Mouse (Mus musculus) adrenal gland (tissue): ENCODE results near the gene Tcaim.
"Not testable (repeated sequence)": the region's sequence is repeated elsewhere in the genome, so short reads cannot be mapped to it uniquely, and the experiment has no call there.

Source experiments
- intact Hi-C: fragments of 180-260 bp; cut with DNase I; formaldehyde crosslinking; loops from one replicate; pipeline ENCODE4 v1.15.1; 2025

Tcaim gene

GRCm38 (mm10) chr9:122847811-122848311 lies 42.5 kb downstream of the Tcaim start:
- intact Hi-C loops = not testable (repeated sequence)

- intact Hi-C loops = no loop called here
Observed at GRCm38 (mm10) chr9:122854526-122854925, 49.2 kb downstream of the Tcaim start.

DNA sequence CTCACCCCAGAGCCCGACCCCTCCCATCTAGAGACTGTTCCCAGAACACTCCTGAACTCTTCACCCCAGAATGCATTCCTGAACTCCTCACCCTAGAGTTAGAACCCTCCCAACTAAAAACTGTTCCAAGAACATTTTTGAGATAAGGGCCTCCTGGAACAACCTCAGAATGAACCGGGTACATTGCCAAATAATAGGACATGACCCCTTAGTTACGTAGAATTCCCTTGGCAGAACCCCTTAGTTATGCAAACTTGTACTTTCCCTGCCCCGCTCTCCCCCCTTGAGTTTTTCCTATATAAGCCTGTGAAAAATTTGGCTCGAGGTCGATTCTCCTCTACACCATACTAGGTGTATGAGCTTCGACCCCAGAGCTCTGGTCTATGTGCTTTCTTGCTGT lies 49.8 kb downstream of the Tcaim start:
- intact Hi-C loops = not testable (repeated sequence)

- intact Hi-C loops = no loop called here
Observed at GRCm38 (mm10) chr9:122855617-122856016, 50.3 kb downstream of the Tcaim start.

- intact Hi-C loops = no loop called here
Observed at GRCm38 (mm10) chr9:122856716-122857115, 51.4 kb downstream of the Tcaim start.

DNA sequence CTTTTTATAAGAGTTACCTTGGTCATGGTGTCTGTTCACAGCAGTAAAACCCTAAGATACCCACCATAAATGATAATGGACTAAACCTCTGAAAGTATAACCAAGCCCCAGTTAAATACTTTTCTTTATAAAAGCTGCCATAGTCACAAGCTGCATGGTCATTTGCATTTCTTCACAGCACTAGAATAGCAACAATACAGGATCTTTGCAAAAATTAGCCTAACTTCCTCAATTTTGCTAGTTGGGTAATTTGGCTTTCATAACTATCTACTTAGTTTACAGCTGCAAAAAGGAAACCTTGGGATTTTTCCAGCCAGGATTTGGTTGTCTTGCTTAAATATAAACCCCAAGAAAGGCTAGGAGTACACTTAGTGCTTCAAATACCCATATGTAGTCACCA lies 55.4 kb downstream of the Tcaim start:
- intact Hi-C loops = no loop called here

DNA sequence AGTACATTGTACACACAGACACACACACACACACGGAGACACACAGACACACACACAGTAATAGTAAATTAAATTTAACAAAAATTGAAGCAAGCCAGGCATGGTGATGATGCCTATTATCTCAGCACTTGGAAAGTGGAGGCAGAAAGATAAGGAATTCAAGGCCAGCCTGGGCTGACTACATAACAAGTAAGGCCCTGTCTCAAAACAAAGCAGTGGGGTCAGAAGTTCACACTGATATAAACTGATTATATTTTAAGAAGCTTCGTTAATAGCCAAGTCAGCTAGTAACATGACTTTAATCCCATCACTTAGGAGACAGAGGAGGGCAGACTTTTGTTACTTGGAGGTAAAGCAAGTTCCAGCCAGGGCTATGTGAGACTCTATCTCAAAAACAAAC lies 58.4 kb downstream of the Tcaim start:
- intact Hi-C loops = no loop called here

DNA sequence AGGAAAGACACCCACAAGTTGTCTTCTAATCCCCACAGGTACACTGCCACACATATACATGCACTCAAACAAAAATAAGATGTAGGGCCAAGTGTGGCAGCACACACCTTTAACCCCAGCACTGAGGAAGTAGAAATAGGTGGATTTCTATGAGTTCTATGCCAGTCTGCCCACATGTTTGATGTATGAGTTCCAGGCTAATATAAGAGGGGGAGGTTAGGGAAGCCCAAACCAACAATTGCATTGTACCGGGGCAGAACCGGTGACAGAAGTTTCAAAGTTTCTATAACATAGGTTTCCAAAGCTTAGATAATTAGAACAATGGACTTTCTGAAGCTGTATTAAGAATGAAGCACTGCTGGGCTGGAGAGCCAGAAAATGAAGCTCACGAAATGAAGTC lies 59.5 kb downstream of the Tcaim start:
- intact Hi-C loops = no loop called here

- intact Hi-C loops = no loop called here
Observed at GRCm38 (mm10) chr9:122865697-122866166, 60.4 kb downstream of the Tcaim start, which contains the start of gene Zfp445. TSS of gene Zfp445 (minus strand) at chr9:122866006.

DNA sequence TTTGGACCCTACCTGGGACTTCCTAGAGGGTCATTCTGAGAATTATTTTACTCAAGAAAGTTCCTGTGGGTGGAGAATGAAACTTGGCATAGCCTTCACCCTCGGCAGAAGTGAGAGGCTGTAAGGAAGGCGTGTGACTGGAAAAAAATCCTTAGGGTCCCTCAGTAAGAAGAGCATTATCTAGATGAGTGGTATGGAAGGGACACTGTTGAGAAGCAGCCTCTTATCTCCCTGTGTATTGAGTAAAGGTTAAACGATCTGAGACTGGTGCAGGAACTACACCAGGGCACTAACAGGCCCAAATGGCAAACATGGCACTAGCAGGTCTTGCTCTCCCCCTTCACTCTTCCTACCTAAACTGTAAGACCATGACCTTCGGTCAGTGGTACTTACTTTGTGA lies 60.9 kb downstream of the Tcaim start:
- intact Hi-C loops = no loop called here

DNA sequence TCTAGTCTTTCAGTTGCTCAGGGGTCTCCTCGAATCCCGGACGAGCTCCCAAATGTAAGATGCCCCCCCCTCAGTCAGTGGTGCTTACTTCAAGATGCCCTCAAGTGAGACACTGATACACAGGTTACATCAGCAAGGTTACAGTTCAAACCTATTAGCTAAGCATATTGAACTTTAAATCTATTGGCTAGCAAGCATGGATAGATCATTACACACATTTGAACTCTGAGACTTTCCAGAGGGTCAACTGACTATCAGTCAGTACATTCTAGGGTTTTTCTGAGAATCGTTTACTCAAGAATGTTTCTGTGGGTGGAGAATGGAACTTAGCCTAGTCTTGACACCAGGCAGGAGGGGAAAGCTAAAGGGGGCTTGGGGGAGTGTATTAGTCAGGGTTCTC lies 67.3 kb downstream of the Tcaim start:
- intact Hi-C loops = no loop called here

DNA sequence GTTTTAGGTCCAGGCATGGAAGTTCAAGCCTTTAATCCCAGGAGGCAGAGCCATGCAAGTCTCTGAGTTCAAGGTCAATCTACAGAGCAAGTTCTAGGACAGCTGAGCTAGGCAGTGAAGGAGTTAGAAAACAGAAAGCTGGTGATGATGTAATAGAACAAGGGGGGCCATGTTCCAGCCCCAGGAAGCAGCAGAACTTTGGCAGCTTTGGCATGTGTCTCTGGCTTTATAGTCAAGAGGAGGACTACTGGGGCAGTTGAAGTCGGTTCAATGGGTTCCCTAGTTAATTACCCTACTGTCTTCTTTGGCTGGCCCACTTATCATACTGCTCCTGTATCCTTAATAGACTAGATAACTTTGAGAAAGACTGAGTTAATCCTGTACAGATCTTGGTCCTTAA lies 69.3 kb downstream of the Tcaim start:
- intact Hi-C loops = no loop called here

DNA sequence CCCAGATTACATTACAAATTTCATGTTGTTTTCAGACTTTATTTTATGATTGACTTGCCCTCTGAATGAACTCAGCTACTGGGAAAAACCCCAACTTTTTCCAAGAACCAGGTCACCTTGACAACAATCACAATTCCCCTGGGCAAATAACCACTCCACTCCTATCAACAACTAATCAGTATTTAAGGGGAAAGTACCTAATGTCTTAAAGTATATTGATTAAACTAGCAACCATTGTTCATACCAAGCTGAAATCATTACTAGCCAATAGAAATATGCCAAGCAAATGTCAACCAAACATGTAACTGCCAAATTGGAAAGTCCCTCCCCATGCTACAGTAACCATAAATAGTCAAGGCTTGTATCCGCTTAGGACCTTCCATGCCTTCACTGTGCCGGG lies 69.8 kb downstream of the Tcaim start:
- intact Hi-C loops = no loop called here

- intact Hi-C loops = loop anchor here (5.0 to 10.0 kb wide), 2 partner anchors 78 to 151 kb away; partner anchors contain the start of gene Tcaim
Observed at GRCm38 (mm10) chr9:122885385-122885784, 80.0 kb downstream of the Tcaim start, which contains the start of gene Zkscan7. TSS of gene Zkscan7 (plus strand) at chr9:122885685.
